Mouse (Mus musculus): ENCODE data around the gene Ift140.
"Not testable (repeated sequence)": the region's sequence is repeated elsewhere in the genome, so short reads cannot be mapped to it uniquely, and the experiment has no call there.

Gene Ift140

DNA sequence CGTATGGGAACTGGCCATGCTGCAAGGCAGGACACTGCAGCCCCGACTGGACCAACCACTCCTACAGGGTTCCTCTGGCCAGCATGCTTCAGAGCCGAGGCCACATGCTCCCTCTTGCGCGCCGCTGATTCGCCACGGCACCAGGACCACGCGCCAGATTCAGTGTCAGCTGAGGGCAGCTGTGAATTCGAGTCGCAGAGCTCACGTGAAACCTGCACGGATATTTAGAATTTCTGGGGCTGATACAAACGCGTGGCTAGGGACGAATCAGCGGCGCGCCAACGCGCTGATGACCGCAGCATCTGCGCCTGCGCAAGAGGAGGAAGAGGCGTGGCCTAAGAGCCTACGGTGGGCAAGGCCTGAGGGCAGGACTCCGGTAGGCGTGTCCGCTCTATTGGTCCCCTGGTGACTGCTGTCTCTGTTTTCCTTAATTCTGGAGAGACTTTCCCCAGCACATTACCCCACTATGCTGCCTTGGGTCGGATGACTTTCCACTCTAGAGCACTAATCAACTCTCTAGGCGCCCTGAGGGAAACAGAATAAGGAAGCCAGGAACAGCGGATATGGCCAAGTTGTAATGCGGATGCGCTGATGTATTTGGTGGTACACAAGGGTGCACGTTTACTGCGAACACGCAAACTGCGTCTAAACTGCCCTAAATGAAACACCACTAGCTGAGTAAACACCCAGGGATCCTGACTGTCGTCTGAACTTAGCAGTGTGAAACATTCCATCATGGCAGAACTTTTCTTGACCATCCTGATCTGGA lies 100.0 kb downstream of the Ift140 start, which contains the start of gene Telo2:
Gene Telo2 (minus strand): TSS at position 304 of the 769 bp plus-strand sequence.
- DNase-seq (ENCODE audit: low read depth, low spot score), result peak; percentile 94

DNA sequence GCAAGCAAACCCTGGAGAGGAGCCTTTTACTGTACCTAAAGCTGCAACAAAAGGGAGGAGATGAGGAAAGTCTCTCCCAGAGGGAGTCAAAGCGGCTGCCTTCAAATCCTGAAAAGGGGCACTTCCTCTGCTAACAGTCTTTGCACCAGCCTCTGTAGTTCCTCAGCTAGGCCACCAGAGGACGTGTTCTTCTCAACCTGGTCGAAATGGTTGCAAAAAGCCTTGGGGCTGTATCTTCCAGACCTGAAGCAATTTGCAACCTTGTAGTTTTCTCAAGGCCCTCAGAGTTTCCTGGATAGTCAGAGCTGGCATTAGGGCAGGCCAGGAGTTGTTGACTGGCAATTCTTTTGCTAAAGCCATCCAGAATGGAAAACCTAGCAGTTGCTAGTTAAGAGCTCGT lies 101.4 kb downstream of the Ift140 start:
- no peak for DNase-seq (ENCODE audit: low read depth, low spot score)

DNA sequence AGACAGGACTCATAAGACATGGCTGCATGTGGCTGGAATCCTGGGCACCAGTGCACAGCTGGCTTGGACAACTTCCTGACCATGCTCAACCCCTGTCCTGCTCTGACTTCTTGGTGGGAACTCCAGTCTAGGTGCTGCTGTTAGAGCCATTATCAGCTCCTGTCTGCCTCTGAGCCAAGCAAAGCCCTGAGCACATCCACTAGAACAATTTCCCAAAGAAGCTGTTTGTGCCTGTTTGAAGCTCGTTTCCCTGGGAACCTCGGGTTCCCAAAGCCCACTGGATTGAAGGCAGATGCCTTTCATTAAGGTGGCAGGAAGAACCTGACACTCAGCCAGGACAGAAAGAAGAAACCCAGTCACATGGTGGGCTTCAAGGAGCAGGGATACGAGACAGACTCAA lies 104.5 kb downstream of the Ift140 start, which contains the start of gene Ptx4:
Gene Ptx4 (plus strand): TSS at position 355 of the 400 bp plus-strand sequence.
- peak; percentile 27 for DNase-seq (ENCODE audit: low read depth, low spot score)

DNA sequence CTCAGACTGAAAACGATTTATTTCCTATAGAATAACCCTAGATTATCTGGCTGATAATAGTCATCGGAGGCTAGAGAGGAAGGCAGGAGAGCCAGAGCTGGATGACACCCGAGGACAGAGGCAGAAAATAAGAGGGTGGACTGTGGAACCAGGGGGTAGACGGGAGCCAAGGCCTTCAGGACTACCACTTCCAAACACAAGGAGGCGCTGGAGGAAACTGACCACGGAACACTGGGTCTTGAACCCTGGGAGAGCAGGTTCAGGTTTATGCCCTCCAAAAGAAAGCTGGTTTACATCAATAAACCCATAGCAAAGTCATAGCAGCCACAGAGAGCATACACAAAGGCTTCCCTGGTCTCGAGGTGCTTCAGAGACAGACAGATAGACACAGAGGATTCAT lies 108.1 kb downstream of the Ift140 start:
- DNase-seq (ENCODE audit: low read depth, low spot score), result no peak

DNA sequence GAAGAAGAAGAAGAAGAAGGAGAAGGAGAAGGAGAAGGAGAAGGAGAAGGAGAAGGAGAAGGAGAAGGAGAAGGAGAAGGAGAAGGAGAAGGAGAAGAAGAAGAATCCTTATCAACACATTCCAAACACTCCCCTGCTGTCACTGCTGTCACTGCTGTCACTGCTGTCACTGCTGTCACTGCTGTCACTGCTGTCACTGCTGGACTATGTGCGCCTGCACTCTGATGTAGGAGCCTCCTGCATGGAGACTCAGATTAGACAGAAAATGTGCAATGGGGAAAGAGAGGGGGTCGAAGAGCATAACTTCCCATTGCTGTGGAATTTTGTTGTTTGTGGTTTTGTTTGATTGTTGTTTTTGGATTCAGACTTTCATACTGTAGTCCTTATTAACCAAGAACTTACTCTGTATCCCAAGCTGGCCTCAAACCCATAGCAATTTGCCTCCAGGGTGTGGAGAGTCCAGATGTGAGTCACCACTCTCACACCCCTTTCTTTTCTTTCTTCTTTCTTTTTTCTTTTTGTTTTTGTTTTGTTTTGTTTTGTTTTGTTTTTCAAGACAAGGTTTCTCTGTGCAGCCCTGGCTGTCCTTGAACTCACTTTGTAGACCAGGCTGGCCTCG lies 109.7 kb downstream of the Ift140 start:
- not testable (repeated sequence) for DNase-seq (ENCODE audit: low read depth, low spot score)

DNA sequence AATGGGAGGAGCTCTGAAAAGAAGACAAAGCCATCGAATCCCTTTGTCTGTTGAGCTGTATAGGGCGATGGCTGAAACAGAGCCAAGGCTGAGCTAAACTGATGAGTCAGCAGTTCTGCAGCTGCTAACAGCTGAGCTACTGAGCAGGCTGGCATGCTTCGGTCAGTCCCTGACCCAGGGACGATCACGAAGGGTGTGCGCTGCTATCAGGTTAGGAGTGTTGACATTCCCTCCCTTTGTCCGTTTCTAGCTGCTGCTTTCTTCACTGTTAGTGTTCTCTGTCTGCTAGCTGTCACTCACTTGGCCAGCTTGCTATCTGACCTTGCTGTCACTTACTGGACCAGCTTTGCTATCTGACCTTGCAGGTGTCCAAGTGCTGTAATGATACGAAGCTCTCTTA lies 111.2 kb downstream of the Ift140 start:
- DNase-seq (ENCODE audit: low read depth, low spot score), result peak; percentile 34

DNA sequence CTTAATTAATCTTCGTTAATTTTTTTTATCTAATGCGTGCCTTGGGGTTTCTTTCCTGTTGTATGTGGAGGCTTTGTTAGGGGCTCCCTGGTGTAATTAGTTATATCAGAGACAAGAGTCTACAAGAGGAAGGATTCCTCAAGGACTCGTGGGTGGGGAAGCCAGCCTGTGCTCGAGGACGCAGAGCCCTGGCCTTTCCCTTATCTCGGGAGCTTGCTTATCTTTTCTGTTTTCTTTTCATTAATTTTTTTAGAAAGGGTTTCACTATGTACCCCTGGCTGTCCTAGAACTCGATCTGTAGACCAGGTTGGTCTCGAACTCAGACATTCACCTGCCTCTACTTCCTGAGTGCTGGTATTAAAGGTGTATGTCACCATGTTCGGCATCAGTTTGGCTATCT lies 111.8 kb downstream of the Ift140 start:
- DNase-seq (ENCODE audit: low read depth, low spot score), result no peak

DNA sequence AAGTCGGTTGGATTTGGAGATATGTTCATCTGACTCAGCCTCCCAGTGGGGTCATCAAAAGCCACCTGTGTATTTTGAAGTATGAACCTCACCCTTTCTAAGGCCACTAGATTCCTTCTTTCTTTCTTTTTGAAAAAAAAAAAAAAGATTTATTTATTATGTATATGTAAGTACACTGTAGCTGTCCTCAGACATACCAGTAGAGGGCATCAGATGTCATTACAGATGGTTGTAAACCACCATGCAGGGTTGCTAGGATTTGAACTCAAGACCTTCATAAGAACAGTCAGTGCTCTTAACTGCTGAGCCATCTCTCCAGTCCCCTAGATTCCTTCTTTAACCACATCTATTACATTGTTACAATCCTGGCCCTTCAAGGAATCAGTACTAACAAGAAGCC lies 114.2 kb downstream of the Ift140 start:
- no peak for DNase-seq (ENCODE audit: low read depth, low spot score)

DNA sequence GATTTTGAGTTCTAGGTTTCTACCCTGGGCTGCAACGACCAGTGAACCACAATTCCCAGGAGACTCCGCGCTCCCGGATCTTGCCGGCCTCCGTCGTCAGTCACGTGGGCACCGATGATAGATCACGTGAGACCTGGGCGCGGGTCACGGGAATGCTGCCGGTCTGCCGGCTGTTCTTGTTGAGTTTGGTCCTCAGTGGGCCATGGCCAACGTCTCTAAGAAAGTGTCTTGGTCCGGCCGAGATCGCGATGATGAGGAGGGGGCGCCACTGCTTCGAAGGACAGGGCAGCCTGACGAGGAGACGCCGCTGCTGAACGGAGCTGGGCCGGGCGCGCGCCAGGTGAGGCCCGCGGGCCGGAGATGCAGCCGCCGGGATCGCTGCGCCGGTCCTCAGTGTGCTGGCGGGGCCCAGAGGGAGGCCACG lies 117.4 kb downstream of the Ift140 start, which contains the start of gene Clcn7:
Gene Clcn7 (plus strand): TSS at position 117 of the 424 bp plus-strand sequence.
- DNase-seq (ENCODE audit: low read depth, low spot score), result peak; percentile 92

DNA sequence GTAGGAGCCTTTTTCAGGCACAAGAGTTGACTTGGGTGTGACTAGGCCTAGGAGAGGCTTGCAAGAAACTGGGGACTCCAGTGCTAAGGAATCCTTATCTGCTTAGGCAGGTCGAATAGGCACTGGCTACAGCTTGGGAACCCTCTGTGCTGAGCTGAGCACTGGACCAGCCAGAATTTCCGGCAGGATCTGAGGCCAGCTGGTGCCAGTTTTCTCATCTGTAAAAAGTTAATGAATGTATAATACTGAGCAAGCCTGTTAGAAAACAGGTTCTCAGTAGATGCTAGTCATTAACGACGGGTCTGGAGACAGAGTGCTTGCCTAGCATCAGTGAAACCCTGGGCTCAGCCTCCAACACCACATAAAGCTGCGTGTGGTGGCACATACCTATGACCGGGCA lies 119.7 kb downstream of the Ift140 start:
- DNase-seq (ENCODE audit: low read depth, low spot score), result no peak

DNA sequence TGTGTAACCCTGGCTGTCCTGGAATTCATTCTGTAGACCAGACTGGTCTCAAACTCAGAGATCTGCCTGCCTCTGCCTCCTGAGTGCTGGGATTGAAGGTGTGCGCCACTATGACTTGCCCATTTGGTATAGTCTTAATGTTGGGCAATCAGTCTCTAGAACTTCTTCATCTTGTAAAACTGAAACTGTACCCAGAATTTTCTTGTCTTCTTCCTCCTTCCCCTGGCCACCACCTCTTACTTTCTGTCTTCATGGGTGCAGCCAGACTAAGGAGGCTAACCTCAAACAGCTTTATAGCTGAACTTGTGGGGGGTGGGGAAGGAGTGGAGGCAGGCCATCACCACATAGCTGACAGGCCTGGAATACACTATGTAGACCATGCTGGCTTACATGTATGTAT lies 122.9 kb downstream of the Ift140 start:
- DNase-seq (ENCODE audit: low read depth, low spot score), result no peak

DNA sequence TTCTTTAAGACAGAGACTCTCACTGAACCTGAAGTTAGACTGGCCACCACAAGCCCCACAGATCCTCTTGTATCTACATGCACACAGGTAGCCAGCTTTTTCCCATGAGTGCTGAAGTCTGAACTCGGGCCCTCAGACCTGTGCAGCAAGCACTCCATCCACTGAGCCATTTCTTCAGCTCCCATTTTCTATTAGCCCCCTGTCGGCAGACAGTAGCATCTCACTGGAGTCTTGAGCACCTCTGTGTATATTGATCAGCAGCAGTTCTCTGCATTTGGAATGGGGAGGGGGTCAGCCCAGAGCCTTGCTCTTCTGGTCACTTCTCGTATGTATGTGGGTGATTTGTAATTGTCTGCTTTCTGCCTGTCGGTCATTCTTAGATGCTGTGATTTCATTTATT lies 124.1 kb downstream of the Ift140 start:
- DNase-seq (ENCODE audit: low read depth, low spot score), result no peak

Data from skeletal muscle tissue, adult 2 months (tissue).